Mouse (Mus musculus) brain, embryonic 14.5 days (tissue): ENCODE results near the gene Prop1.

Source experiments
- CTCF ChIP-seq: fragments of 200-500 bp; IDR thresholded peaks from 2 replicates; pipeline ENCODE4 v1.5.1; 2012; ENCODE audit warnings: inconsistent platforms, mild to moderate bottlenecking, moderate library complexity, borderline replicate concordance; ENCODE audit not compliant: insufficient read depth, insufficient read length; ENCODE audit errors: extremely low read depth
- POLR2A ChIP-seq: fragments of 200-500 bp; IDR thresholded peaks from 2 replicates; pipeline ENCODE4 v1.6.1; 2012; ENCODE audit warnings: mild to moderate bottlenecking, inconsistent platforms, borderline replicate concordance; ENCODE audit not compliant: poor library complexity, insufficient read depth, insufficient read length, severe bottlenecking; ENCODE audit errors: extremely low read depth

DNA sequence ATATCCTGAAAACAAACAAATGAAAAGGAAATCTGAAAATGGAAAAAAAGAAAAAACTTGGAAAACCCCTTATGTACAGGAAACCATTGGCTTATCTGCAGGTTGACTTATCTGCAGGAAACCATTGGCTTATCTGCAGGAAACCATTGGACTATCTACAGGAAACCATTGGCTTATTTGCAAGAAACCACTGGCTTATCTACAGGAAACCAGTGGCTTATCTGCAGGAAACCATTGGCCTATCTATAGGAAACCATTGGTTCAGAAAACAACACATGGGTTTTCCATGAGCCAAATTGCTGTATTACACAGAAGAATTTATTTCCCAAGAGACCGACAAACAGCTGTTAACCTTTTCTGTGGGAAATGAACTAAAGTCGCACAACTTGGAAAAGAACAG, 11.3 kb upstream of the Prop1 start:
- TF ChIP-seq CTCF (no peak), POLR2A (no peak)
